Mouse (Mus musculus): Measurements from ENCODE around the gene Shisa5.

The Shisa5 gene

DNA sequence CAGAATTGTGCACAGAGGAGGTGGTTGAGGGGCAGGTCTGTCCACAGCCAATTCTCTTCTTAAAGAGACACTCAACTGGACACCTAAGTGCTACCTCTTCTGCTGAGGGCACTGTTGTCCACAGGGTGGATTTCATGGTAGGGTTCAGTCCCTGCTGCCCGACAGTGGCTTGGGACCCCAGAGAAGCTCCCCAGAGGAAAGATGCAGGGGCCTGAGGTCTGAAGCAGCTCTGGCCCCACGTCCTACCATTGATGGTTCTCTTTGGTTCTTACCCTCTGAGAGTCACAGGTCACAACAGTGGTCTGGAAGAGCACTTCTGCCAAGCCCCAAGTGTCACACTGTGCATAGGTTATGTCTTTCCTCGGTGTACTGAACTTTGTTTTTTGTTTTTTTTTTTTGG is 15.0 kb downstream of the Shisa5 start:
- no peak for DNase-seq (ENCODE audit: low read depth in 2 of 2, low spot score in 2 of 2)

DNA sequence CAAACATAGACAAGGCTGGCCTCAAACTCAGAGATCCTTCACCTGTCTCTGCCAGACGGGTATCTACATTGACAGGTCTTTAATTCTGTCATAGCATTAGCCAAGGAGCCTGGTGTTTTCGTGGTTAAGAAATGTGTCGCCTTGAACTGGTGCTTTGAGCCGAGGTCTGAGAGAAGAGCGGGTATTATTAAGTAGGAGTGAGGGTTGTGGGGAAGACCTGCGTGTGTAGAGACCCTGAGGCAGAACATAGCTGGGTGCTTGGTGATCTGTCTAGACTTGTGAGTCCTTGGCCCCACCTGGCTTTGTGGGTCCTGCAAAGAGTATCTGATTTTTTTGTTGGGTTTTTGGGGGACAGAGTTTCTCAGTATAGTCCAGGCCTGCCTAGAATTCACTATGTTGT is 15.5 kb downstream of the Shisa5 start:
- DNase-seq (ENCODE audit: low read depth in 2 of 2, low spot score in 2 of 2), result peak in 1 of 2 experiments; percentile 3

DNA sequence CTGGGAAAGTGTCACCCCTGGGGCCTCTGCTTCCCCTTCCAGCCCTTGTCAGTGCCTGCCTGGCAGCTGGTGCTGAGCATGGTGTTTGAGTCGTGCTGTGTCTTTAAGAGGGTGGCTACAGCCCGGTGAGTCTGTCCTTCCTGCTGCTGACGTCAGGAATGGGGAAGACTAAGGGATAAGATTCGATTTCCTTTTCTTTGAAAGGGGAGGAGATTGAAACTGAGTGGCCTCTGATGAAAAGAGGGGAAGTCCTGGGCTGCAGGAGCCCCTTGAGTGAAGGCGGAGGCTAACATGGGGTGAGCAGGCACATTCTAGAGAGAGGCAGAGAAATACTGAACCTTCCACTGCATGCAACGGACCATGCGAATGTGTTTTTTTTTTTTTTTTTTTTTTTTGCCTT is 16.3 kb downstream of the Shisa5 start:
- DNase-seq (ENCODE audit: low read depth in 2 of 2, low spot score in 2 of 2), result peak; percentile 49 to 57

GRCm38 (mm10) chr9:109055271-109056030 is 17.1 kb downstream of the Shisa5 start:
- DNase-seq (ENCODE audit: low read depth in 2 of 2, low spot score in 2 of 2), result peak in 1 of 2 experiments; percentile 18

DNA sequence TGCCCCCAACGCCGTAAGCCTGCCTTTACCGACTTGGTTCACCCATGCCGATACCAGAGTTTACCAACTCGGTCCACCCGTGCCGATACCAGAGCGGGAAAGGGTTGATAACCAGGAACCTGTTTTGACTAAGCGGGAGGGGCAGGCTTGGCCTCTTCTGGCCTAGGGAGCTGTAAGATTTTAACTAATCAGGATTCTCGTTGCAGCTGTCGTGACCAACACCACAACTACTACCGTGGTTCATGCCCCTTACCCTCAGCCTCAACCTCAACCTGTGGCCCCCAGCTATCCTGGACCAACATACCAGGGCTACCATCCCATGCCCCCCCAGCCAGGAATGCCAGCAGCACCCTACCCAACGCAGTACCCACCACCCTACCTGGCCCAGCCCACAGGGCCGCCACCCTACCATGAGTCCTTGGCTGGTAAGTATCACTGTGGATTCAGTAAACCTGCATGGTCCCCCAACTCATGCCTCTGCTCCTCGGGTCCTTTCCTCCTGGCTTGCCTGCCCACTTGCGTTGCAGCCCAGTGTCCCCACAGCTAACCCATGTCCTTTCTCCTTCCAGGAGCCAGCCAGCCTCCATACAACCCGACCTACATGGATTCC is 17.8 kb downstream of the Shisa5 start:
- DNase-seq (ENCODE audit: low read depth in 2 of 2, low spot score in 2 of 2), result peak in 1 of 2 experiments; percentile 14

DNA sequence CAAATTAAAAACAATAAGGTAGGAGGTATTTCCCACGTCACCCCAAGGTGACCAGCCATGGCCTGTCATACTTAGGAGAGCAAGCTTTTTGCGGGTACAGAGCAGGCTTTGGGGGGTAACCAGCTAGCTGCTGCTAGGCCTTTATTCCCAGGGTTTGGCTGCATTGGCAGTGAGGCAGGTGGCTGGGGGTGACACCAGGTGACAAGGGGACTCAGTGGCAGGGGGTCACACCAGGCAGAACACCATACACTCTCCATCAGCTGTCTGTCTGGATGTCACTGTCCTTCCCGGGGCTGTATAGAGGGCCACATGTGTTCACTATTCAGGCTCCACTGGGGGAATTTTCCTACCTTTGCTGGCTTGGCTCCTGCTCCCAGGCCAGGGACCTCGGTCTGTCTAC is 18.6 kb downstream of the Shisa5 start:
- DNase-seq (ENCODE audit: low read depth in 2 of 2, low spot score in 2 of 2), result peak in 1 of 2 experiments; percentile 4

GRCm38 (mm10) chr9:109057543-109057942 is 19.2 kb downstream of the Shisa5 start:
- no peak for DNase-seq (ENCODE audit: low read depth in 2 of 2, low spot score in 2 of 2)

DNA sequence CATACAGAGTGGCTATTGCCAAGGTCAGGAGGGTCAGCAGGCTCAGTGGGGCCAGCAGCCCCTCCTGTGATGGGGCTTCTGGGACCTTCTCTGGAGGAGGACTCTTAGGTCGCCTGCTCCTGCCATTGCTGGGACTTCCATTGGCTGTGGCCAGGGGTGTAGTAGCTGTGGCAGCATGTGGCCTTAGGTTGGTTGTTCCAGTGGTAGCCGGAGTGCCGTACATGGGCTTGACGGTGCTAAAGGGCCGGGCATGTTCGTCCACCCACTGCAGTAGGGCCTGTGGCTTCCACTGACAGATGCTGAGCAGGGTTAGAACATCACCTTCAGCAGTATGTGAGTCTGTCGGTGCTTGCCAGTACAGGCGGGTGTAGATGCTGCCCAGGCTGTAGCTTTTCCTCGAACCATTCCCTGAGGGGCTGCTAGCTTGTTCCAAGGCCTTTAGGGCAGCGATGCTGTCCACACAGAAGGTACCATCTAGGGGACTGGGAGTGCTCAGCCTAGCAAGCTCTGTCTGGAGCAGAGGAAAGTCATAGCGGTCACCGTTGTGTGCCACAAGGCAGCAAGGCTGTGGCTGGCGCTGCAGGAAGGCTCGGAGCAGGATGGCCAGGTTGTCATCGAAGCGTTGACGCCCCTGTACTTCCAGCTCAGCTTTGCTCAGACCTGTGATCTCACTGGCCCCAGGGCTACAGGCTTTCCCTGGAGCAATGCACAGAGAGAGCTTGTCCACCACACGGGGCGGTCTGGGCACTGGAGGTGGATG is 19.8 kb downstream of the Shisa5 start:
- peak; percentile 43 to 56 for DNase-seq (ENCODE audit: low read depth in 2 of 2, low spot score in 2 of 2)

DNA sequence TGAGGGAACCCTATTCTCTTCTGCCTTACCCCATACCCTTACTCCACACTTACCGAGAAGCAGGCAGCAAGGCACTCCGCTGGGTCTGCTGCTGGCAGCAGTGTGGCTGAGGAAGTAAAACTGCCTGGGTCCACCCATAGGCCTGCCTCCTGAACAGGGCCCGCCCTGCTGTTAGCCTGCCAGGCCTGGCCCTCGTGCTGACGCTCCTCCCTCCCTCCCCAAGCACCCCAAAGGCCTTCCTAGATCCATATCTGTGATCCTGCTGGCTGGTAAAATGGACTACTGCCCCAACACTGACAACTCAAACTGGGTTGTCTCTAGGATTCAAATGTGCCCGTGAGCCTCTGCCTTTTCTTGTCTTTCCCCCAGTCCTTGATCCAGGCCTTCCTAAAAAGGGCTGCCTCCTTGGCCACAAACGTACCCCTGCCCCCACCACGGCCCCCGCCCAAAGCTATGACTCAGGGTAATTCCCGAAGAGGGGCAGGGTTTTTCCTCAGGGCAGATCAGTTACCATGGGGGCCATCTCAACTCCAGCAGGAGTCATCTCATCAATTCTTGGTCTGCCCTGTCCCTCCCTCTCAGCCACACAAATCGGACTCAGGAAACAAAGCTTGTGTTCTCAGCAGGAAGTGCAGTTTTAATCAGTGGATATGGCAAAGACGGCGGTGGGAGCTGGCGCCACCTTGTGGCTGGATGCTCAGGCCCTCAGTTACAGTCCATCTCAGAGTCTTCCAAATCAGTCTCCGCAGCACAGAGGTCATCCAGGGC is 21.0 kb downstream of the Shisa5 start, which contains the start of gene Trex1:
TSS of gene Trex1 (minus strand) at position 599 of the 768 bp plus-strand sequence.
- DNase-seq (ENCODE audit: low read depth in 2 of 2, low spot score in 2 of 2), result peak; percentile 86

GRCm38 (mm10) chr9:109060184-109060897 is 22.0 kb downstream of the Shisa5 start:
- no peak for DNase-seq (ENCODE audit: low read depth in 2 of 2, low spot score in 2 of 2)

GRCm38 (mm10) chr9:109060898-109061295 is 22.5 kb downstream of the Shisa5 start:
- no peak for DNase-seq (ENCODE audit: low read depth in 2 of 2, low spot score in 2 of 2)

DNA sequence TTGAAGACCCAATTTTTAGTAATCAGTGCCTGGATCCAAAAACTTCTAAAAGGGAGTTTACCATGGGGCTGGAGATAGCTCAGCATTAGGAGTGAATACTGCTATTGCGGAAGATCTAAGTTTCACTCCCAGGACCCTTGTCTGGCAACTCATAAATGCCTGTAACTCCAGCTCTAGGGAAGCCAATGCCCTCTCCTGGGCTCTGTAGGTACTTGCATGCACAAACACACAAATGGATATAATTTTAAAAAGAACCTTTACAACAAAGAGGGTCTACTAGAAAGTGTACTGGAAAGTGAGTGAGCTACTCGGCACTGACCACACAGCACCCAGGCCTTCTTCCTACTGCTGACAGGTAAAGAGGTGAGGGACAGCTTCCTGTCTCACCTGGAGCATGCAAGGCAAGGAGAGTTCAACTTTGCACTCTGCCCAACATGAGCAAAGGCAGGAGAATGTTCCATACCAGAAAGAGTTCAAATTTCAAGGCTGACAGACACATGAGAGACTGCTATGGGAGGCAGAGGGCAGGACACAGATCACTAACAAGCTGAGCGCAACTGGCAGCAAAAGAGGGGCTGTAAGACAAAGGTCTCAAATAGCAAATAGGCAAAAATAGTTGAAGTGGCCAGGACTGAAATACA is 29.9 kb downstream of the Shisa5 start:
- no peak for DNase-seq (ENCODE audit: low read depth in 2 of 2, low spot score in 2 of 2)

- peak; percentile 76 to 82 for DNase-seq (ENCODE audit: low read depth in 2 of 2, low spot score in 2 of 2)
Measured at GRCm38 (mm10) chr9:109073661-109074573, 35.6 kb downstream of the Shisa5 start, which contains the start of gene Atrip. Gene Atrip, minus strand, starts transcription at chr9:109074124.

DNA sequence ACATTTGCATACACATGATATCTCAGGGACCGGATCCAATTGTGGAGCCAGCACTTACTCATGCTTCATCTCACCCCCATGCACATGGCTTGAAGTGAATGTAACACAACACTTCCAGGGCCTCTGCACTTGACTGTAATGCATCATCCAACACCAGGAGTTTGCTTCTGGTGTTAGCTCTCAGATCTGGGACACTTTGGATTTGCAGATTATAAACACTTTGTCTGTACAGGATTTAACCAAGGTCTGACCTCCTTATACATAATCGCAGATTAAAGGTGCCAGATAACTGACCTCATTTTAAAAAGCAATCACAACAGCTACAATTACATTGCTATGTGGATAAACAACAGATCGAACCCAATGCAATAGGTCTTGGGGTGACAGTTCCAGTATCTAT is 42.2 kb downstream of the Shisa5 start:
- DNase-seq (ENCODE audit: low read depth in 2 of 2, low spot score in 2 of 2), result no peak

DNA sequence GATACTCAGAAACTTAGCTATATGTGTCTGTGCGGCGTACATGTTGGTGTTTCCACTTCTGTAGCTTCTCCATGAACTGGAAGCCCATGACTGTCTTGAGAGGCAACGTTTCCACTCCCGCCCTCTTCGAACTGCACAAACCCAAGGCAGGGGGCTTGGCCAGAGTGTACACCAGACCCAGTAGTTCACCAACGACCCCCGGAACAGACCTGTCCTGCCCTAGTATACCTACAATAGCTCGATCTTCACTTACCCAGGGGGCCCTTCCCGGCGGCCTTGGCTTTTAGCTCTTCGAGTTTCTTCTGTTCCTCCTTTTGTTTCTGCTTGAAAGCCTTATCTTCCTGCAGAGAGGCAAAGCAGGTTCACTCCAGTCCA is 43.4 kb downstream of the Shisa5 start:
- DNase-seq (ENCODE audit: low read depth in 2 of 2, low spot score in 2 of 2), result no peak

- peak; percentile 71 to 80 for DNase-seq (ENCODE audit: low read depth in 2 of 2, low spot score in 2 of 2)
Measured at GRCm38 (mm10) chr9:109082124-109082800, 43.9 kb downstream of the Shisa5 start, which contains the start of the genes Ccdc51 and Tma7. Gene Ccdc51, plus strand, starts transcription at chr9:109082493. Gene Tma7, minus strand, starts transcription at chr9:109082587.

DNA sequence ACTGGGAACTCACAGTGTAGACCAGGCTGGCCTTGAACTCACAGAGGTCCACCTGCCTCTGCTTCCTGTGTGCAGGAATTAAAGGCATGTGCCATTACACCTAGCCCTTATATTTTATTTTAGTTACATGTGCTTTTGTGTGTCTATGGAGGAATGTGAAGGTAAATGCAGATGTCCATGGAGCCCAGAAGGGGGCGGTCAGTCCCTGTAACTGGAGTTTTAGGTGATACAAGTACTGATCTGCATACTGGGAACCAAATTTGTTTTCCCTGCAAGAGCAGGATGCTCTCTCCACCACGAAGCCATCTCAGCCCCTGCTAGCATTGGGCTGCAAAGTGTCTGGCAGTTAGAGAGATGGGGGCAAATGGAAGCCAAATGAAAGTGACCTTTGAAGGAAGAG is 46.6 kb downstream of the Shisa5 start:
- no peak for DNase-seq (ENCODE audit: low read depth in 2 of 2, low spot score in 2 of 2)

DNA sequence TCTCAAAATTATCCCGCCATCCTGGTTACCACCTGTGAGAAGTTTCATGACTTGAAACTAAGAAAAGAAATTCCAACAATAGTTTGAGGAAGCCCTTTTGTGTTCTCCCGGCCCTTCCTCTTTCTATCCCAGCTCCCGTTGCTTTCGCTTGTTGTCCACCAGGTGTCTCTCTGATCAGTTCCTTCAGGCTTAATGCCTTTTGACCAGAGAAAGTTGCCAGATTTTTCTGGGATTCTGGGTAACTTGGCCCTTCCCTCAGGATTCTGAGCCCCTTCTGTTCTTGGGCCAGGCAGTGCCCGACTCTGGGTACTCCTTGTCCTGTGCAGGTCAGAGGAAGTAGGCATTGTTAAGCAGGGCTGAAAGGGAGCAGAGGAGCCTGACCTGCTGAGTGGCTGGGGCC is 49.6 kb downstream of the Shisa5 start:
- DNase-seq (ENCODE audit: low read depth in 2 of 2, low spot score in 2 of 2), result no peak

Measured in CD8-positive naive resting alpha-beta T cell, adult 2 months (primary cell).